Mouse (Mus musculus) T-cell, adult 66 days (primary cell): ENCODE results near the gene Cyb561. TPM values are rescaled to one million over a fixed set of nuclear protein-coding genes. Genes with fewer than 3 reads are reported as not detected.

Experiments
- total RNA-seq, 2 experiments: library from RNA; stranded (reverse); gene quantifications; 3 replicates in 1 of 2; 4 replicates in 1 of 2; pipeline ENCODE4 v1.2.4; 2023

Cyb561 gene
- under 1 TPM in 1 of 2 experiments, not detected in 1; 0.26 TPM for total RNA-seq

GRCm38 (mm10) chr11:105952911-105953386 lies at the start of gene Cyb561:
Gene Cyb561 (minus strand): TSS chr11:105953336.

DNA sequence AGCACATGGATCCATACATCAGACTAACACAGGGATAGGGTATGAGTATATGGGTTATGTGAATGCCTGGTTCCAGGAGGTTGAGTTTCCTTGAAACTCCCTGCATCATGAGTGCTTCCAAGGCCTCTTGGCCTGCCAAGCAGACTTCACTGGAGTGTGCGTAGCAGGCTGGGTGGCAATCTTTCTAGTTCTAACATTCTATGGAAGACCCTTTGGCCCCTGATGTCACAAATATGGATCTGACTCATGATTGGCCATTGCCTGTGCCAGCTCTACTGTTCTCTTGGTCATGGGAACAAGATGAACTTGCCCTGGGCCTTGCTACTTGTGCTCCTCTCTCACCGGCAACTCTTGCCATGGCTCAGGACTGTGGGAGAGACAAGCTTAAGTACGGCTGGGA lies 41.2 kb upstream of the Cyb561 start, which contains the start of gene Ace3:
TSS of gene Ace3 (plus strand) at position 301 of the 400 bp plus-strand sequence.

DNA sequence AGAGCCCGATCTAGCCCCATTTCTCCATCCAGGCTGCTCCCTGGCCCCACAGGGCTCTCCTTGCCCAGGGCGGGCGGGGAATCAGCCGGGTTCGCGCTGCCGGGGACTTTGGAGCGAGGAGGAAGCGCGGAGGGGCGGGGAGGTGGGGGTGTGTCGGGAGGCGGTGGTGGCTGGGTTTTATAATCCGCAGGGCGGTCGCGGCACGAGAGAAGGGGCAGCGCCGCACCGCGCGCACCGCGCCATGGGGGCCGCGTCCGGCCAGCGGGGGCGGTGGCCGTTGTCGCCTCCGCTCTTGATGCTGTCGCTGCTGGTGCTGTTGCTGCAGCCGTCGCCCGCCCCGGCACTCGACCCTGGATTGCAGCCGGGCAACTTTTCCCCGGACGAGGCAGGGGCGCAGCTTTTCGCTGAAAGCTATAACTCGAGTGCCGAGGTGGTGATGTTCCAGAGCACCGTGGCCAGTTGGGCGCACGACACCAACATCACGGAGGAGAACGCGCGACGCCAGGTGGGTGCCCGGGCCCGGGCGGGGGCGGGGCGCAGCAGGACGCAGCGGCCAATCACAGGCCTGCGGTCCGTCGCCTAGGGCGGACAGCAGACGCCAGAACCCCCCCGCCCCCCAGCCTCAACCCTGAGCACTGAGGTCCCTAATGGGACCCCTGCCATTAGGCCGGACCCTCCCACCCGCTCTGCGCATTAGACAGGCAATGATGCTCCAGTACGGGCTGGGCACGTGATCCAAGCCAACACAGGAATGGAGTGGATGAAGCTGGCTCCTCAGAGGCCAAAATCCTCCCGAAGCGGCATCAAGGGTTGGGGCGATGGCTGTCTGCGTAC lies 14.8 kb upstream of the Cyb561 start, which contains the start of gene Ace:
TSS of gene Ace (plus strand) at position 205 of the 834 bp plus-strand sequence.

Other genes starting within 250 kb of the Cyb561 start
- not detected for gene Ace, start 14.6 kb upstream of the Cyb561 start, total RNA-seq
- not detected for gene Ace3, start 41.3 kb upstream of the Cyb561 start, total RNA-seq
- gene Kcnh6, start 54.8 kb upstream of the Cyb561 start, total RNA-seq: under 1 TPM; 0.38 to 0.86 TPM
- 10 to 100 TPM; 68.4 to 77.4 TPM for gene Dcaf7, start 83.5 kb upstream of the Cyb561 start, total RNA-seq
- gene Taco1, start 112.7 kb upstream of the Cyb561 start, total RNA-seq: 1 to 10 TPM; 7.5 to 8.9 TPM
- gene Map3k3, start 131.3 kb upstream of the Cyb561 start, total RNA-seq: 100 to 1,000 TPM; 162 to 175 TPM
- gene Gm10840, start 207.5 kb upstream of the Cyb561 start, total RNA-seq: 10 to 100 TPM; 18.0 to 22.1 TPM
- 100 to 1,000 TPM; 806 to 815 TPM for gene Limd2, start 207.5 kb upstream of the Cyb561 start, total RNA-seq
- gene Strada, start 248.8 kb upstream of the Cyb561 start, total RNA-seq: 10 to 100 TPM; 26.8 to 30.0 TPM